Mouse (Mus musculus) hindbrain, postnatal 0 days (tissue): ENCODE data around the gene Tor4a. TPM values are rescaled to one million over a fixed set of nuclear protein-coding genes. Genes with fewer than 3 reads are reported as not detected.
A peak's percentile ranks its signal among the peaks of the same experiment; 100 is the strongest.

Experiments used
- ATAC-seq: fragments of 200-750 bp; cut with Nextera tagmentation; 2 replicates; pipeline ENCODE4 v1.8.0; 2017; ENCODE audit warnings: mild to moderate bottlenecking, moderate TSS enrichment, moderate library complexity
- DNase-seq: peaks from one replicate; pipeline ENCODE4 v3.0.0-alpha.2; 2015; ENCODE audit warnings: low spot score
- H3K27ac ChIP-seq: fragments of 300-500 bp; sonication (generic); 2 replicates; pipeline ENCODE4 v1.5.1; 2014; ENCODE audit warnings: mild to moderate bottlenecking
- H3K27me3 ChIP-seq: fragments of 300-500 bp; sonication (generic); 2 replicates; pipeline ENCODE4 v1.6.1; 2014; ENCODE audit warnings: low read length, mixed read lengths; ENCODE audit not compliant: insufficient read depth
- H3K36me3 ChIP-seq: fragments of 300-500 bp; sonication (generic); 2 replicates; pipeline ENCODE4 v1.6.1; 2014; ENCODE audit warnings: low read length, mixed read lengths; ENCODE audit not compliant: insufficient read depth
- H3K4me1 ChIP-seq: fragments of 300-500 bp; sonication (generic); 2 replicates; pipeline ENCODE4 v1.6.1; 2014; ENCODE audit warnings: antibody characterized with exemption, low read length, mixed read lengths; ENCODE audit not compliant: insufficient read depth
- H3K4me2 ChIP-seq: fragments of 300-500 bp; sonication (generic); 2 replicates; pipeline ENCODE4 v1.6.1; 2014; ENCODE audit warnings: low read depth, mild to moderate bottlenecking, low read length, moderate library complexity, mixed read lengths
- H3K4me3 ChIP-seq: fragments of 300-500 bp; sonication (generic); 2 replicates; pipeline ENCODE4 v1.5.1; 2014; ENCODE audit warnings: low read length
- H3K9ac ChIP-seq: fragments of 300-500 bp; sonication (generic); replicated peaks from 2 replicates; pipeline ENCODE4 v1.6.1; 2014; ENCODE audit warnings: mild to moderate bottlenecking, low read length, moderate library complexity, mixed read lengths
- H3K9me3 ChIP-seq: fragments of 300-500 bp; sonication (generic); 2 replicates; pipeline ENCODE4 v1.6.1; 2016; ENCODE audit warnings: low read length, mixed read lengths
- CTCF ChIP-seq: IDR thresholded peaks from 2 replicates; pipeline ENCODE4 v1.5.1; 2016; ENCODE audit warnings: antibody characterized with exemption, control low read depth, low read depth
- whole genome bisulfite sequencing: fragments of 180-500 bp; shearing (Covaris S2); extraction: QIAGEN DNeasy Blood & Tissue Kit; methylation state at CpG from one replicate; pipeline ENCODE4 v1.1.7; 2014; 5-methylcytosine and 5-hydroxymethylcytosine counted together
- polyA plus RNA-seq: library from polyadenylated mRNA; unstranded; fragments of >200 nt; fragmentation: Nextera tagmentation; extraction: Ambion mirVana; gene quantifications from 2 replicates; pipeline ENCODE4 v1.2.1, GENCODE M21; 2015
- total RNA-seq: library from RNA; depleted of rRNA; stranded (reverse); fragments of >200 nt; gene quantifications from 2 replicates; pipeline ENCODE4 v1.2.3, GENCODE M21; 2014

Tor4a gene
- total and polyA plus RNA-seq, 2 experiments from 2014 or later, result 1.2 to 4.7 TPM

DNA sequence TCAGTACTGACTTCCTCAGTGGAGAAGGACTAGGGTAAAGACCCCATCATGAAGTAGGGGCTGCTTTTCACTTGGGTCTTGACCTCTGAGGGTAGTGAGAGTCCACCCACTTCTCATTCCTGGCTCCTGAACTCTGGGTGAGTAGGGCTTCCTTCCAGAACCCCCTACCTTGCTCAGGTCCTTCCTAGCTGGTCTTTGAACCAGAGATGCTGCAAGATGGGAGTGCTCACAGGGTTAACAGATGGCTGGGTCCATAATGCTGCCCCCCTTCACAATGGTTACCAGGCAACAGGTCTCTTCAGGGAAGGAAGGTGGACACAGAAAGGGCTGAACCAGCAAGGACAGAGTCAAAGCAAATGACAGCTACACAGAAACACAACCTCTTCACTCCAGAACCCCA, 21.8 kb upstream of the Tor4a start, which contains the start of gene Fam166a:
Gene Fam166a (plus strand): TSS at position 301 of the 400 bp plus-strand sequence.
- Histone ChIP-seq H3K4me3 (no peak within 1 kb of the TSS), H3K27ac (no peak within 1 kb of the TSS), H3K4me2 (no peak within 1 kb of the TSS), H3K4me1 (peaks cover 2% of the 10 kb centered on the region), H3K9me3 (no peaks in the 10 kb centered on the region), H3K27me3 (no peaks in the 10 kb centered on the region), H3K9ac (no peak within 1 kb of the TSS), H3K36me3 (no peaks in the 10 kb centered on the region)
- no peak for TF ChIP-seq CTCF
- DNase-seq (no peak), ATAC-seq (no peak)

DNA sequence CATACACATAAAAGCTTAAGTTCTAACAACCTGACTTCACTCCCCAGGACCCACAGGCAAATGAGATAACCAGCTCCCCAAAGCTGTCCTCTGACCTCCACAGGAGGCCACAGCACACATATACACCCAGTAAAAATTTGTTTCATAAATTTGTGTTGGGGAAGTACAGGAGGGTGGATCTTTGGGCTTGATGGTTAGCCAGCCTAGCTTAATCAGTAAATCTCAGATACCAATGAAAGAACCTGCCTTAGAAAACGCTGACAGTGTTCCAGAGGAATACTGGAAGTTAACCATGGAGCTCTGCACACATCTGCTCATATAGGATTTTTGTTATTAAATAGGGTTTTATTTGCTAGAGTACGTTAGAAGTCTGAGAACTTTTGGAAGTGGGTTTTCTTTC, 21.0 kb upstream of the Tor4a start:
- Histone ChIP-seq H3K36me3 (no peaks in the 10 kb centered on the region), H3K4me1 (no peaks in the 10 kb centered on the region), H3K9me3 (no peaks in the 10 kb centered on the region), H3K9ac (no peak overlapping the region), H3K27ac (no peak overlapping the region), H3K4me3 (no peak overlapping the region), H3K4me2 (no peak overlapping the region), H3K27me3 (no peaks in the 10 kb centered on the region)
- TF ChIP-seq CTCF, result no peak
- WGBS, result 71% methylated on average over 2 of the region's 2 CpGs
- ATAC-seq (no peak), DNase-seq (no peak)

DNA sequence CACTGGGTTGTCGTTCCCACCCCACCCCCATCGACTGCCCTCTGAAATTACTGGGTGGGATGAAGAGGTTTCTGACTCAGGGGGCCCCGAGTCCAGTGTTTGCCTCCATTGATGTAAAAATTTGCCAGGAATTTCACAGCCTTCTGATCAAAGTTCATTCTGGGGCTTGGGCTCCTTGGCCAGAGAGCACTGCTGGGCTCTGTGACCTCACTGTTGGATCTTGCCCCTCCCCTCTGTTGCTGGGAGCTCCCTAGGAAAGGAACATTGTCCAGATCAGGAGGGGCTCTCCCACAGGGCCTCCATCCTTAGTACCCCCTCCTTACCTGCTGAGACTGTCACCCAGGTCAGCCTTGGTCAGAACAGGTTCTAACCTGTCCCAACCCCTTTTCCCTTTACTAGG, 17.8 kb upstream of the Tor4a start, which contains the start of gene Stpg3:
Gene Stpg3 (minus strand): TSS at position 194 of the 400 bp plus-strand sequence.
- no peak within 1 kb of the TSS for H3K9ac ChIP-seq
- no peak within 1 kb of the TSS for H3K4me3 ChIP-seq
- no peaks in the 10 kb centered on the region for H3K9me3 ChIP-seq
- H3K27me3 ChIP-seq, result no peaks in the 10 kb centered on the region
- no peak for TF ChIP-seq CTCF
- ATAC-seq (no peak), DNase-seq (no peak)
- no peaks in the 10 kb centered on the region for H3K36me3 ChIP-seq
- WGBS, result 56% methylated on average over 3 of the region's 3 CpGs
- no peak within 1 kb of the TSS for H3K4me2 ChIP-seq
- no peak within 1 kb of the TSS for H3K27ac ChIP-seq
- H3K4me1 ChIP-seq, result peaks cover 10% of the 10 kb centered on the region

DNA sequence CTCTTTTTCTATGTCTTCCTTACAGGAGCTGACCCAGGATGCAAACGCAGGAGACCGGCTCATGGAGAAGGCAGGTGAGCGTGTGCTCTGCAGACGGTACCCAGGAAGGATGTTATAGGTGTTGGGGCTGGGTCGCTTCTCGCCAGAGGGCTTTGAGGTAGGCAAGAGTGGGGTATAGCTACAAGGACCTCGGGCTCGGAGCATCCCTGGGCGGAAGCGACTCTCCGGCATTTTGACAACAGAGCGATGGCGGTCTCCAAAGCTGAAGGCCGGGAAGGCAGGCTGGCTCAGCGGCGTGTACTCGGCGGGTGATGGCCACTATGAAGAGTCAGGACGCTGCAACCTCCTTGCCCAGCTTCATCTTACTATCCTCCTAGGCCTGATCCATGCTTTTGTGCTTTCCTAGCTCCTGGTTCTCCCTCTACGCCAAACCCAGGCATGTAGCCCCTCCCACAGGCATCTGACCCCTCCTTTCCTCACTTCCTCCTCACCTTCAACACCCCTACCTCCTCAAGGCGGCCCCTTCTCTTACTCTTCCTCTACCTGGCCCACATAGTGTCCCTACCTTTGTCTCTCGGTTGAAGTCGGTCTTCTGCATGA, 16.7 kb upstream of the Tor4a start:
- no peaks in the 10 kb centered on the region for H3K27me3 ChIP-seq
- H3K4me2 ChIP-seq, result no peak overlapping the region
- 73% methylated on average over 17 of the region's 23 CpGs for WGBS
- ATAC-seq (no peak), DNase-seq (no peak)
- H3K27ac ChIP-seq, result no peak overlapping the region
- H3K9ac ChIP-seq, result no peak overlapping the region
- H3K9me3 ChIP-seq, result no peaks in the 10 kb centered on the region
- no peaks in the 10 kb centered on the region for H3K36me3 ChIP-seq
- TF ChIP-seq CTCF, result no peak
- H3K4me1 ChIP-seq, result peaks cover 14% of the 10 kb centered on the region
- H3K4me3 ChIP-seq, result no peak overlapping the region

DNA sequence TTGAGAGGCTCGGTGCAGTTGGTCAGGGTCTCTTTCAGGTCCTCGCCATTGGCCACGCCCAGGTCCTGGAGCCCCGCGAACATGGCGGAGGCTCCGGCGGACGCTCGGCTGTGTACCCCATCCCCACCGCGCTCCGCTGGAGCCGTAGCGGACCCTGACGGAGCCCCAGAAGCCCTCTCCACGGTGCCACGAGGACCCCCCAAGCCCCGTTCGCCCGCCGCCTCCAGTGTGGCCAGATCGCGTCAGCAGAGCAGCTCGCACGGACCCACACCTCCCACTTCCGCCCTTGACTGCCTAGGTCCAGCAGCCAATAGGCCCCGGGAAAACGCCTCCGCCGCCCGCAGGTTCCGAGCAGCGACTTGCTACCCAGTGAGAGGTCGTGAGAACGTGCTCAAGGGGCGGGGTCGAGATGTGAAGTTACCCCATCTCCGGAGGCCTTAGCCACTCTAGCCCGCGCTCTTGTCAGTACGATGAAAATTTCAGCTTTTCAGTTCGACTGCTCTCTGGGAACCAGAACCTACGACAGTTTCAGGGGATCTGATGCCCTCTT, 14.5 kb upstream of the Tor4a start, which contains the start of gene Nelfb:
Gene Nelfb (minus strand): TSS at position 369 of the 550 bp plus-strand sequence.
- DNase-seq, result peak; percentile 92
- Histone ChIP-seq H3K27me3 (no peaks in the 10 kb centered on the region), H3K4me1 (peaks cover 14% of the 10 kb centered on the region), H3K4me2 (peak within 1 kb of the TSS; percentile 92), H3K27ac (peak within 1 kb of the TSS; percentile 93), H3K9ac (peak within 1 kb of the TSS; percentile 75), H3K4me3 (peak within 1 kb of the TSS; percentile 92), H3K36me3 (peaks cover 13% of the 10 kb centered on the region; the same call in 1 of the 2 replicates), H3K9me3 (no peaks in the 10 kb centered on the region)
- no peak for TF ChIP-seq CTCF
- ATAC-seq, result peak; percentile 95
- under 1% methylated on average over 44 of the region's 44 CpGs for WGBS

DNA sequence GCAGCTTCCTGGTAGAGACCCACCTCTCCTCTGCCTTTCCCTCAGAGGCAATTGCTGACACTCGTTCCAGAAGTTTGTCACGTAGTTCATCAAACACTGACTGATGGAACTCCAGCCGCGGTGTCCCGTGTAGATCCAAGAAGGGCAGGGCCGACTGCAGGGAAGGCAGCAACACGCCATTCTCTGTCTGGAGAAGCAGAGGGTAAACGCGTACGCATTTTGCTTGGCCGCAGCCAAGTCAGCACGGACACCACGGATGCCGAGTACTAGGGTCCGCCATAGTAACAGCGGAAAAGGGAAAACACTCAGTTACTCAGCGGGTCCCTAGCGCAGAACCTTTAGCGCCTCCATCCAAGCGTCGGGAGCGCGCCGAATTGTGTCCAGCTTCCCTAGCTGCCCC, 14.0 kb upstream of the Tor4a start:
- under 1% methylated on average over 24 of the region's 24 CpGs for WGBS
- H3K27ac ChIP-seq, result peak overlapping the region; percentile 93
- peak overlapping the region; percentile 75 for H3K9ac ChIP-seq
- no peaks in the 10 kb centered on the region for H3K9me3 ChIP-seq
- peak overlapping the region; percentile 92 for H3K4me3 ChIP-seq
- H3K27me3 ChIP-seq, result no peaks in the 10 kb centered on the region
- H3K4me1 ChIP-seq, result peaks cover 14% of the 10 kb centered on the region
- peak overlapping the region; percentile 92 for H3K4me2 ChIP-seq
- no peak; the same call in 1 of the 2 replicates for ATAC-seq
- peaks cover 18% of the 10 kb centered on the region; the same call in 1 of the 2 replicates for H3K36me3 ChIP-seq
- TF ChIP-seq CTCF, result no peak
- no peak for DNase-seq

DNA sequence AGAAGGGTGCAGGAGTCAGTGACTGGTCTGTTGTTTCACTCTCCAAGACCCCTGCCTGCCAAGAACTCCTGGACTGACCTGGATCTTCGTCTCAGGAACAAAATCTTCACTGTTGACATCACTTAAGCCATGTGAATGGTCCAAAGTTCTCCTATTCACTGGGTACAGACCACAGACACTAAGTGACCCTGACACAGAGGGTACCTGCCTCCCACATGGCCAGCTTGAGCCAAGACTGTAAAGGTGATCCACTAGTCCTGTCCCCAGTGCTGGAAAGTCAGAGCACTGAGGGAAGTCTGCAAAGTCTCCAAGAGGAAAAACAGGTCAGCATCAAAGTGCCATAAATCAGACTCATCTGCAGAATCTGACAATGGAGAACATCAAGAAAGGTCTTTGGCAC, 10.9 kb upstream of the Tor4a start:
- H3K4me1 ChIP-seq, result peaks cover 14% of the 10 kb centered on the region
- no peaks in the 10 kb centered on the region for H3K27me3 ChIP-seq
- H3K36me3 ChIP-seq, result peaks cover 39% of the 10 kb centered on the region
- H3K4me2 ChIP-seq, result no peak overlapping the region
- TF ChIP-seq CTCF, result no peak
- no peak for ATAC-seq
- DNase-seq, result no peak
- H3K4me3 ChIP-seq, result no peak overlapping the region
- WGBS, result 68% methylated on average over 1 of the region's 1 CpGs
- H3K27ac ChIP-seq, result no peak overlapping the region
- no peak overlapping the region for H3K9ac ChIP-seq
- H3K9me3 ChIP-seq, result no peaks in the 10 kb centered on the region
